Mouse (Mus musculus) CH12.LX (cell line): ENCODE measurements around the gene Zfp575. TPM values are rescaled to one million over a fixed set of nuclear protein-coding genes. Genes with fewer than 3 reads are reported as not detected.
"Not testable (repeated sequence)": the region's sequence is repeated elsewhere in the genome, so short reads cannot be mapped to it uniquely, and the experiment has no call there.

Experiments used
- DNase-seq: peaks from one replicate; pipeline ENCODE4 v3.0.0-alpha.2; 2013; ENCODE audit errors: extremely low read depth
- H3K27ac ChIP-seq: 2 replicates; pipeline ENCODE4 v1.5.1; 2012; ENCODE audit warnings: low read depth, mild to moderate bottlenecking, control low read depth, moderate library complexity; ENCODE audit not compliant: insufficient read depth
- H3K27me3 ChIP-seq: replicated peaks from 2 replicates; pipeline ENCODE3; 2012; ENCODE audit warnings: inconsistent platforms
- H3K36me3 ChIP-seq, 2 experiments: replicated peaks in 1 of 2; 2 replicates each; pipeline versions ENCODE3 to v1.6.1; 2012; ENCODE audit warnings: inconsistent platforms in 1 of 2, low read length in 1 of 2, mild to moderate bottlenecking in 1 of 2, mixed read lengths in 1 of 2, moderate library complexity in 1 of 2; ENCODE audit not compliant: control insufficient read depth in 1 of 2, insufficient read depth in 1 of 2
- H3K4me1 ChIP-seq, 2 experiments: 2 replicates each; pipeline ENCODE4 v1.6.1; 2012; ENCODE audit warnings: inconsistent platforms in 1 of 2, moderate library complexity in 1 of 2; ENCODE audit not compliant: insufficient read depth in 2 of 2, control insufficient read depth in 1 of 2
- H3K4me2 ChIP-seq: 2 replicates; pipeline ENCODE4 v1.6.1; 2012; ENCODE audit warnings: low read depth, mild to moderate bottlenecking, control low read depth; ENCODE audit not compliant: poor library complexity, insufficient read depth, severe bottlenecking
- H3K4me3 ChIP-seq, 3 experiments: fragments of 150-350 bp in 1 of 3; sonication (generic) in 1 of 3; replicated peaks in 1 of 3; 2 replicates each; pipeline versions ENCODE3 to v1.5.1; 2011 to 2012; ENCODE audit warnings: low read depth in 2 of 3, low read length in 2 of 3, mild to moderate bottlenecking in 2 of 3, moderate library complexity in 2 of 3, control low read depth in 1 of 3, improper control_type of control experiment in 1 of 3, inconsistent platforms in 1 of 3, mixed read lengths in 1 of 3; ENCODE audit not compliant: poor library complexity in 1 of 3
- H3K79me2 ChIP-seq: replicated peaks from 2 replicates; pipeline ENCODE4 v1.6.1; 2012; ENCODE audit warnings: mild to moderate bottlenecking, moderate library complexity; ENCODE audit not compliant: control insufficient read depth, poor library complexity, insufficient read depth, severe bottlenecking; ENCODE audit errors: extremely low read depth
- H3K9ac ChIP-seq: 2 replicates; pipeline ENCODE4 v1.6.1; 2012; ENCODE audit warnings: low read depth, mild to moderate bottlenecking, control low read depth, moderate library complexity; ENCODE audit not compliant: insufficient read depth
- H3K9me3 ChIP-seq: replicated peaks from 2 replicates; pipeline ENCODE3; 2012; ENCODE audit warnings: low read length, inconsistent platforms, mixed read lengths
- CHD1 ChIP-seq: IDR thresholded peaks from 2 replicates; pipeline ENCODE4 v1.6.1; 2012; ENCODE audit warnings: low read depth, low read length, improper control_type of control experiment, inconsistent platforms
- CTCF ChIP-seq, 2 experiments: IDR thresholded peaks in 1 of 2; conservative IDR thresholded peaks in 1 of 2; 2 replicates each; pipeline ENCODE4 v1.5.1; 2011 to 2012; ENCODE audit warnings: low read depth in 2 of 2, low read length in 2 of 2, improper control_type of control experiment in 1 of 2, inconsistent platforms in 1 of 2, mild to moderate bottlenecking in 1 of 2, moderate library complexity in 1 of 2
- EP300 ChIP-seq: IDR thresholded peaks from 2 replicates; pipeline ENCODE4 v1.6.1; 2011; ENCODE audit warnings: low read length, improper control_type of control experiment
- IRF4 ChIP-seq: IDR thresholded peaks from 2 replicates; pipeline ENCODE4 v1.6.1; 2014; ENCODE audit warnings: low read depth, mild to moderate bottlenecking, inconsistent platforms, low read length, improper control_type of control experiment
- NRF1 ChIP-seq: IDR thresholded peaks from 2 replicates; pipeline ENCODE4 v1.6.1; 2014; ENCODE audit warnings: low read depth, mild to moderate bottlenecking, inconsistent platforms, low read length, improper control_type of control experiment, moderate library complexity
- RAD21 ChIP-seq: IDR thresholded peaks from 2 replicates; pipeline ENCODE4 v1.6.1; 2011; ENCODE audit warnings: low read depth, mild to moderate bottlenecking, low read length, improper control_type of control experiment, moderate library complexity
- RCOR1 ChIP-seq: conservative IDR thresholded peaks from 2 replicates; pipeline ENCODE4 v1.6.1; 2012; ENCODE audit warnings: low read depth, mild to moderate bottlenecking, inconsistent platforms, low read length, improper control_type of control experiment
- UBTF ChIP-seq: IDR thresholded peaks from 2 replicates; pipeline ENCODE4 v1.6.1; 2012; ENCODE audit warnings: low read depth, mild to moderate bottlenecking, inconsistent platforms, low read length, improper control_type of control experiment, moderate library complexity
- dilution Hi-C: fragments of 300-500 bp; cut with MboI; formaldehyde crosslinking; loops from 2 replicates; pipeline ENCODE4 v1.14.3; 2020; ENCODE audit warnings: low sequenced_read_pairs; ENCODE audit not compliant: extremely low pct_unique_long_range_greater_than_20kb, extremely low pct_ligation_motif_present
- in situ Hi-C: fragments of 300-500 bp; cut with MboI; formaldehyde crosslinking; loops from 3 replicates; pipeline ENCODE4 v1.14.3; 2019; ENCODE audit warnings: low sequenced_read_pairs, low pct_ligation_motif_present, low pct_unique_long_range_greater_than_20kb, mixed read lengths
- polyA plus RNA-seq: library from polyadenylated mRNA; unstranded; fragments of >175 nt; gene quantifications from 2 replicates; pipeline ENCODE4 v1.2.1, GENCODE M21; 2012; ENCODE audit warnings: low read depth; ENCODE audit not compliant: insufficient read length
- total RNA-seq, 2 experiments: library from RNA; depleted of rRNA; stranded (reverse); fragments of 300-350 nt in 1 of 2; fragments of >200 nt in 1 of 2; gene quantifications; 2 replicates each; pipeline ENCODE4 v1.2.3; 2012 to 2014

Gene Zfp575
- total and polyA plus RNA-seq, 3 experiments, result 0.09 to 0.81 (median 0.14) TPM

GRCm38 (mm10) chr7:24621193-24621592 lies 33.8 kb upstream of the Zfp575 start:
- Histone ChIP-seq H3K4me2 (no peak overlapping the region), H3K36me3 (peaks cover 10 to 65% of the 10 kb centered on the region in 2 experiments), H3K4me3 (no peak overlapping the region), H3K9ac (no peak overlapping the region), H3K4me1 (peaks cover 0 to 17% of the 10 kb centered on the region in 2 experiments; a peak in 2 of 4 replicates), H3K9me3 (peaks cover 12% of the 10 kb centered on the region), H3K79me2 (no peaks in the 10 kb centered on the region), H3K27ac (no peak overlapping the region), H3K27me3 (no peaks in the 10 kb centered on the region)
- TF ChIP-seq RAD21 (peak; percentile 8), CTCF (conservative IDR thresholded peaks at IDR 0.05 in 1 of 2, IDR thresholded peaks at IDR 0.05 in 1 of 2; ENCODE audit: low read depth in 2 of 2, low read length in 2 of 2) (peak; percentile 18 to 32; a peak in 2 of 4 replicates), UBTF (no peak)
- no peak for DNase-seq
- in situ Hi-C loops, result no loop called here
- dilution Hi-C loops, result no loop called here

- no peak for DNase-seq
- Histone ChIP-seq H3K79me2 (no peaks in the 10 kb centered on the region), H3K9me3 (peaks cover 12% of the 10 kb centered on the region), H3K9ac (no peak overlapping the region), H3K27ac (no peak overlapping the region), H3K4me2 (no peak overlapping the region), H3K27me3 (no peaks in the 10 kb centered on the region), H3K36me3 (peaks cover 10 to 58% of the 10 kb centered on the region in 2 experiments), H3K4me3 (no peak overlapping the region), H3K4me1 (peaks cover 0 to 17% of the 10 kb centered on the region in 2 experiments; a peak in 2 of 4 replicates)
- in situ Hi-C loops, result no loop called here
- dilution Hi-C loops, result no loop called here
- no peak for TF ChIP-seq IRF4
- no peak for TF ChIP-seq CHD1
- no peak for TF ChIP-seq RCOR1
- no peak for TF ChIP-seq EP300
- TF ChIP-seq NRF1, result no peak
Measured at GRCm38 (mm10) chr7:24619671-24620397, 32.4 kb upstream of the Zfp575 start.

- dilution Hi-C loops, H3K27ac ChIP-seq, H3K4me2 ChIP-seq, in situ Hi-C loops, DNase-seq, H3K27me3 ChIP-seq, H3K9ac ChIP-seq, H3K4me3 ChIP-seq, H3K79me2 ChIP-seq: not testable (repeated sequence)
- Histone ChIP-seq H3K4me1 (peaks cover 0 to 17% of the 10 kb centered on the region in 2 experiments; a peak in 2 of 4 replicates), H3K9me3 (peaks cover 12% of the 10 kb centered on the region), H3K36me3 (peaks cover 10 to 49% of the 10 kb centered on the region in 2 experiments)
Measured at GRCm38 (mm10) chr7:24618374-24618773, 30.9 kb upstream of the Zfp575 start.
